Mouse (Mus musculus) Patski (cell line): ENCODE results near the gene Pclo. TPM values are rescaled to one million over a fixed set of nuclear protein-coding genes. Genes with fewer than 3 reads are reported as not detected.
"Not testable (repeated sequence)": the region's sequence is repeated elsewhere in the genome, so short reads cannot be mapped to it uniquely, and the experiment has no call there.

Experiments used
- ATAC-seq: fragments of 100-300 bp; one replicate; pipeline ENCODE4 v1.8.0; 2021
- CTCF ChIA-PET: fragments of 350-600 bp; sonication (Branson Sonifier 250); formaldehyde crosslinking; loops from one replicate; lab custom pipeline; 2022; ENCODE audit warnings: inconsistent platforms; lab: Charles Lee
- POLR2A ChIA-PET: fragments of 350-600 bp; sonication (Branson Sonifier 250); formaldehyde crosslinking; loops from one replicate; lab custom pipeline; 2022; ENCODE audit warnings: antibody characterized with exemption, inconsistent platforms; lab: Charles Lee
- DNase-seq: peaks from one replicate; pipeline ENCODE4 v3.0.0-alpha.2; 2011; ENCODE audit warnings: low read depth, low spot score
- H3K27me3 ChIP-seq: fragments of 371-371 bp; one replicate; pipeline ENCODE4 v1.5.1; 2021
- CTCF ChIP-seq: fragments of 100-300 bp; IDR thresholded peaks from one replicate; pipeline ENCODE4 v1.5.1; 2021
- in situ Hi-C: fragments of 300-500 bp; cut with MboI; formaldehyde crosslinking; loops from 3 replicates; pipeline ENCODE4 v1.11.1; 2018; ENCODE audit warnings: low pct_unique_long_range_greater_than_20kb, mixed read lengths
- polyA plus RNA-seq: library from polyadenylated mRNA; unstranded; gene quantifications from one replicate; pipeline ENCODE4 v1.2.3, GENCODE M21; 2021

Pclo gene
- polyA plus RNA-seq: not detected

GRCm38 (mm10) chr5:14514631-14515523 lies at the start of gene Pclo:
TSS of gene Pclo (plus strand) at chr5:14514918.
- no peak for TF ChIP-seq CTCF
- POLR2A ChIA-PET: no interaction called here
- CTCF ChIA-PET: no interaction called here
- ATAC-seq (peak; percentile 95), DNase-seq (peak; percentile 33)
- in situ Hi-C loops: no loop called here
- peaks cover 39% of the 10 kb centered on the region for H3K27me3 ChIP-seq

- CTCF ChIA-PET, DNase-seq, ATAC-seq, in situ Hi-C loops, POLR2A ChIA-PET: not testable (repeated sequence)
- peaks cover 15% of the 10 kb centered on the region for H3K27me3 ChIP-seq
These were observed 20.3 kb upstream of the Pclo start for GRCm38 (mm10) chr5:14494431-14494830.

GRCm38 (mm10) chr5:14508522-14508921 lies 6.2 kb upstream of the Pclo start:
- TF ChIP-seq CTCF: no peak
- no peak for DNase-seq
- CTCF ChIA-PET: no interaction called here
- peaks cover 14% of the 10 kb centered on the region for H3K27me3 ChIP-seq
- in situ Hi-C loops: no loop called here
- no peak for ATAC-seq
- POLR2A ChIA-PET: no interaction called here

DNA sequence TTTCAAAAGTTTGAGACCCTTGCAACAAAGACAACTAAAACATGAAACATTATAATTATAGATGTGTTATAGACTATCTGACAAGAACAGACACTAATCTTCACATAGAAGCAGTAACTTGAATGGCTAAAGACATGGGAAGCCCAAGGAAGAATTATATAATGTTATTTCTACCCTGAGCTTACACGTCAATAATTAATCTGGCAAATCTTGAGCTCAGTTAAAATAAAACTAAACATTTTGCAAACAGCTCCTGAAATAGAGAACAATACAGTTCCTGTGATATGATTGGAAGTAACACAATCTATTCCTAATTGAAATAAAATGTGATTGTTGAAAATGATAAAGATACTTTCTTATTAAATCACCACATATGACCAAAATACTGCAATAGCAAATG lies 5.1 kb upstream of the Pclo start:
- in situ Hi-C loops: no loop called here
- ChIA-PET CTCF (no interaction called here), POLR2A (no interaction called here)
- ATAC-seq (no peak), DNase-seq (no peak)
- TF ChIP-seq CTCF: no peak
- H3K27me3 ChIP-seq: peaks cover 23% of the 10 kb centered on the region

GRCm38 (mm10) chr5:14518131-14518832 lies 3.6 kb downstream of the Pclo start:
- CTCF ChIA-PET: no interaction called here
- no peak for DNase-seq
- no peak for ATAC-seq
- peaks cover 44% of the 10 kb centered on the region for H3K27me3 ChIP-seq
- POLR2A ChIA-PET: no interaction called here
- no peak for TF ChIP-seq CTCF
- in situ Hi-C loops: no loop called here

GRCm38 (mm10) chr5:14522006-14522405 lies 7.3 kb downstream of the Pclo start:
- DNase-seq (no peak), ATAC-seq (no peak)
- ChIA-PET POLR2A (no interaction called here), CTCF (no interaction called here)
- no peak for TF ChIP-seq CTCF
- peaks cover 20% of the 10 kb centered on the region for H3K27me3 ChIP-seq
- in situ Hi-C loops: no loop called here

DNA sequence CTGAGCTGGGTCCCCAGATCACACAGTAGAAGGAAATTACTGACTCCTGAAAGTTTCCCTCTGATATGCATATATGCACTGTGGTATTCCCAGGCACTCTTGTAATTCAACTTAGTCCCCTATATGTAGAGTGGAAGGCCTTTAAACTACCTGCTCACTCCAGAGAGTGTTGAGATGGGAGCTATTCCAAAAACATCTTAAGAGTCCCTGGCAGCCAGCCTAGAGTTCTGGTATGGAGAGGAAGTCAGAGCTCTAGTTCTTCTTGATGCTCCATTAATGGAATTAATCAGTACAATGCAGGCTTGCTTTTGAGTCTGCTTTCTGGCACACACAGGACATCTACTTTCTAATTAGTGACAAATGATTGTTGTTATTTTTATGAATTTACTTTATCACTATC lies 11.3 kb downstream of the Pclo start:
- no peak for ATAC-seq
- no peak for DNase-seq
- ChIA-PET POLR2A (no interaction called here), CTCF (no interaction called here)
- TF ChIP-seq CTCF: no peak
- in situ Hi-C loops: no loop called here
- H3K27me3 ChIP-seq: peaks cover 8% of the 10 kb centered on the region

- in situ Hi-C loops: no loop called here
- DNase-seq (no peak), ATAC-seq (no peak)
- TF ChIP-seq CTCF: no peak
- CTCF ChIA-PET: no interaction called here
- peaks cover 8% of the 10 kb centered on the region for H3K27me3 ChIP-seq
- POLR2A ChIA-PET: no interaction called here
These were observed 13.1 kb downstream of the Pclo start for GRCm38 (mm10) chr5:14527796-14528195.

DNA sequence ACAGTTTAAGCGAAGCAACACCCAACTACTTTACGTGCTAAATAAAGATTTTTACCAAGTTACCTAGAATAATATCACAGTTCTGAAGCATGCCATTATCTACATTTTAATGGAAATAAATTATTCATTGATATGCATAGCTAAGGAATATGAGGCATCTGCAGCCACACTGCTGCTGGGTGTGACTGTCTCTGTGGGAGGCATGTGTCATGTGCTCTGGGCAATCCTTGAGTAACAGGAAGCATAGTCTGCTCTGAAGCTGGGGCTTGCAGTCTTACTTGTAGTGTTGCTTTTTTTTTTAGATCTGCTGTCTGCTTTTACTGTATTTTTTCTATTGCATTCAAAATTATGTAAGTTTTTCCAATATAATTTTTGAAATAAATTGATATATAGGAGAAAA lies 17.2 kb downstream of the Pclo start:
- ATAC-seq: no peak

GRCm38 (mm10) chr5:14539346-14539745 lies 24.6 kb downstream of the Pclo start:
- in situ Hi-C loops: no loop called here
- ATAC-seq (no peak), DNase-seq (no peak)
- ChIA-PET CTCF (no interaction called here), POLR2A (no interaction called here)
- no peak for TF ChIP-seq CTCF
- H3K27me3 ChIP-seq: peaks cover 9% of the 10 kb centered on the region

More for the DNA sequence above, 17.2 kb downstream of the Pclo start:
- in situ Hi-C loops: no loop called here
- H3K27me3 ChIP-seq: peaks cover 4% of the 10 kb centered on the region
- CTCF ChIA-PET: no interaction called here
- POLR2A ChIA-PET: no interaction called here
- TF ChIP-seq CTCF: no peak
- no peak for DNase-seq

DNA sequence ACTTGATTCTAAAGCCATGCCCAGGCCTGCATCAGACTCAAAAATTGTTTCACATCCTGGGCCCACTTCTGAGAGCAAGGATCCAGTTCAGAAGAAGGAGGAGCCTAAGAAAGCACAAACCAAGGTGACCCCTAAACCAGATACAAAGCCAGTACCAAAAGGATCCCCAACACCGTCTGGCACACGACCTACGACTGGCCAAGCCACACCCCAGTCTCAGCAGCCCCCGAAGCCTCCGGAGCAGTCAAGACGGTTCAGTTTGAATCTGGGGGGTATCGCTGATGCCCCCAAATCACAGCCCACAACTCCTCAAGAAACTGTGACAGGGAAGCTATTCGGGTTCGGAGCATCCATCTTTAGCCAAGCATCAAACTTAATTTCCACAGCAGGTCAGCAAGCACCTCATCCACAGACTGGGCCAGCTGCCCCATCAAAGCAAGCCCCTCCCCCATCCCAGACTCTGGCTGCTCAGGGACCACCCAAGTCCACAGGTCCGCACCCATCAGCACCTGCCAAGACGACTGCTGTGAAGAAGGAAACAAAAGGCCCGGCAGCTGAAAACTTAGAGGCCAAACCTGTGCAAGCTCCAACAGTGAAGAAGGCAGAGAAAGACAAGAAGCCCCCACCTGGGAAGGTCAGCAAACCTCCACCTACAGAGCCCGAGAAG lies 25.4 kb downstream of the Pclo start:
- CTCF ChIA-PET: no interaction called here
- in situ Hi-C loops: no loop called here
- ATAC-seq (no peak), DNase-seq (no peak)
- peaks cover 9% of the 10 kb centered on the region for H3K27me3 ChIP-seq
- TF ChIP-seq CTCF: no peak
- POLR2A ChIA-PET: no interaction called here
